Mouse (Mus musculus) 416B (cell line): Measurements from ENCODE around the gene Patj.
"Not testable (repeated sequence)": the region's sequence is repeated elsewhere in the genome, so short reads cannot be mapped to it uniquely, and the experiment has no call there.

ENCODE experiments used
- DNase-seq: peaks from one replicate; pipeline ENCODE4 v3.0.0; 2011; ENCODE audit warnings: low read depth

Patj gene

GRCm38 (mm10) chr4:98567457-98567856 is 171.9 kb downstream of the Patj start:
- DNase-seq = no peak

DNA sequence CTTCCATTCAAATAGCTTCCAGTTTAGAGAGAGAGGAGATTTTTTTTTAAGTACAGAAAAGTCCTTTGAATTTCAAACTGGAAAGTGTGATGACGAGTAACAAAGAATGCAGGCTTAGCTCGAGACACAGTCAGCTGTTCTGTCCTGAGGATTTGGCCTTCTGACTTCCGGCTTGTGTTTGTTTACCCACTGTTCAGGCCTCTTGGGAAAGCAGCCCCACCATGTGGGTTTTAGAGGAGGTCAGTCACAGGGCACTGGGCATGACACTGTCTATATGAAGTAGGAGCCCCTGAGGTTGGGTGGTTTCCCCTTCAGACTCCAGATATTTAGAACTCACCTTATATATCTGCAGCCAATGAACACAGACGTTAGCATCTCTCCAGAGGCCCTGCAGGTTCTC is 174.3 kb downstream of the Patj start:
- no peak for DNase-seq

GRCm38 (mm10) chr4:98577275-98577674 is 181.7 kb downstream of the Patj start:
- DNase-seq = no peak

DNA sequence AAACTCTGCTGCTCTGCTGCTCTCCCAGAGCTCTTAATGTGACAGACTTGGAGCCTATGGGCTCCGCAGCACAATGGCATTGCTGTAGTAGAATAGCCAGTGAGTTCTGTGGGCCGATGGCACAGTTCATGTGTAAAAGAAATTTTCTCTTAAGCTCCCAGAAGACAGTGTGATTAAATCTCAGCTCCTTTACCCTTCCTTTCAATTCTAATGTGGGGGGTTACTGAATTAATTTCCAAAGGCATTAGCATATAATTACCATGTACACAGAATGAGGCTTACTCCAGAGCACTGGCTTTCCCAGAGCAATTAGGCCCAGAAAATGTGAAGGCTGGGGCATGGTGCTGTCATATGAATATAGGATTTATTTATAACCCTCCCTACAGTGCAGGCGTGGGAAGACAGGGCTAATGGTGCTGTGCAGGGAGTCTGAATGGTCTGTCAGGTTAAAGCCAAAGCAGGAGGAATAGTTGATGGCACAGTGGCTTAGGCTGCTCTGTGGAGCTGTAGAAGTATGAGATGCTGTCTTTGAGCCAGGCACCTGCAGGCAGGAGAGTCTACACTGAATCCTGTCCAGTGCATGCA is 182.5 kb downstream of the Patj start:
- DNase-seq = no peak

DNA sequence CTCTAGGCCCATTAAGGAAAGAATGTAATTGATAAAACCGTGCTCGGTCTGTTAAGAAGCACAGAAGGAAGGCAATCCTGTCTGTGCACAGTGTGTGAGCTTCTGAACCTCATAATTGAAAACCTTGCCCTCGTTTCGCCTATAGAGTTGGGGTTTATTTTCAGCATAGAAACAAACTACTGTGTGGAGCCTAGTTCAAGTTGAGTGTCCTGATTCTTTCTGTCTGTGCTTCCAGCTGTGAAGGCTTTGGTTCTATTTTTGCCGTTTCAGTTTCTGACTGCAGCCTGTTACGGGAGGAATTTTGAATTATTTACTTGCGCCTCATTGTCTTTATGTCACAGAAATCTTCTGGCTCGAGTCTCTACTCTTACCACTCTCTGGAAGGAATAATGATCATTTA is 185.9 kb downstream of the Patj start:
- no peak for DNase-seq

- no peak for DNase-seq
These were observed 188.4 kb downstream of the Patj start for GRCm38 (mm10) chr4:98584023-98584422.

DNA sequence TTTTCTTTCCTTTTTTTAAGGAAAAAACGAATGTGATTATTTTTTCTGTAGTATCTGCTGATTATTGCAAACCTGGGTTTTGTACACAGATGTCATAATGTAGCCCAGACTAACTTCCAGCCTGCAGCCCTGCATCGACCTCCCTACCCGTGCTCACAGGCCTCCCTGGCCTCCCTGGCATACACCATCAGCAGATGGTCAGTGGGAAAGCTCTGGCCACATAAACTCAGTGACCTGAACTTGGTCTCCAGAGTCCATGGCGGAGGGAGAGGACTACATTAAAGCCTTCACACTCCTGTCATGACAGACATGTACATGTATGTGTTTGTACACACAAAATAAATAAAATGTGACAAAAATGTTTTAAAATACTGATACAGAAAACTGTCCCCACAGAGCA is 190.7 kb downstream of the Patj start:
- no peak for DNase-seq

DNA sequence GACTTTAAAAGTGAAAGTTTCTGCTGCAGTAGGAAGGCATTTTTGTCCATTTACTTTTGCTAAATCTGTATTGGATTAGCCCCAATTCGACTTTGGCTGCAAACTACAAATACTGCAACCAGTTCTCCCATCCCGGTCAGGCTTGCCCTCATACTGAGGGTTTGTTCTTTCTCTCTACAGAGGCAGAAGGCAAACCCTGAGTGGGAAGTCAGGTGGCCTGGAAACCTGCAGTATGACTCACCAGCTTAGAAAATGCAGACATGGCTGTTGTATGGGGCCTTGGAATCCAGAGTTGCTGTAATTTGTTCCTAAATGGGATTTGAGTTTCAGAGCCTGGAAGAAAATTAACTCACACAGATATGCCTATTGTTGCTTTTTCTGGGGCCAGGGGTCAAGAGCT is 192.1 kb downstream of the Patj start:
- DNase-seq = no peak

- DNase-seq = no peak
These were observed 198.4 kb downstream of the Patj start for GRCm38 (mm10) chr4:98593961-98594360.

DNA sequence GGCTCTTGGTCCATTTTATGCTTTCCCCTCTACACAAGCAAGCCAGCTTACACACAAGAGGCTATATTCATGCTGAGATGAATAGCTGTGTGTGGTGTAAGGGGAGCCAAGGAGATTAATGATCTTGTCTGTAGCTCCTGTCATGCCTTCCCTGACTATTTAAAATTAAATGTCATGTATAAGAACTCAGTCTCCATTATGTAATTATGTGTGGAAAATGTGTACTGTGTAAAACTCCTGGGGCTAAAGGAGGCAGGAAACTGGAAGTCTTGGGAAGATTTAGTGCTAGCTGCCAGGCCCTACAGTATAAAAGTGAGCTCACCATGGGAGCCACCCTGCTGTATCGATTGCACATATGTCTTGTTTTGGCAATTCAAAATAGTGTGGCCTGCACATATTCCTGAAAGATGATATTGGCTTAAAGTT is 203.0 kb downstream of the Patj start:
- DNase-seq = no peak

- no peak for DNase-seq
These were observed 203.8 kb downstream of the Patj start for GRCm38 (mm10) chr4:98599358-98599757.

- no peak for DNase-seq
These were observed 207.5 kb downstream of the Patj start for GRCm38 (mm10) chr4:98603131-98603530.

DNA sequence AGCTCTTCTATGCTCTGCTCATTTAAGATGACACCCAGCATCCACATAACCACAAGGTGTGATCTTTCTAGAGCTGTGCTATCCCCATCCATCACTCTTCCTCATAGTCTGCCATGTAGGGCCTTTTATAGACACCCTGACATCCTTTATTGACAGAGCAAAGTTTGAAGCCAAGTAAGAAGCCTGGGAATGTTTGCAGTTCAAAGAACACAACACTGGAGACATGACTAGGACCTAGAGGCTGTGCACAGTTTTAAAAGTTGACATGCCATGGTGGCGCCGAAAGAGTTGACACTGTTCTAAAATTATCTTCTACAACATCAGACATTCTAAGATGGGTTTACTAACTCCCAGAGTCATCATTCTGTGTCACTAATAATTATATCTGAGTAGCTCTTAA is 214.9 kb downstream of the Patj start:
- no peak for DNase-seq

- no peak for DNase-seq
These were observed 218.8 kb downstream of the Patj start for GRCm38 (mm10) chr4:98614395-98614794.

GRCm38 (mm10) chr4:98619199-98619598 is 223.6 kb downstream of the Patj start:
- DNase-seq = no peak

DNA sequence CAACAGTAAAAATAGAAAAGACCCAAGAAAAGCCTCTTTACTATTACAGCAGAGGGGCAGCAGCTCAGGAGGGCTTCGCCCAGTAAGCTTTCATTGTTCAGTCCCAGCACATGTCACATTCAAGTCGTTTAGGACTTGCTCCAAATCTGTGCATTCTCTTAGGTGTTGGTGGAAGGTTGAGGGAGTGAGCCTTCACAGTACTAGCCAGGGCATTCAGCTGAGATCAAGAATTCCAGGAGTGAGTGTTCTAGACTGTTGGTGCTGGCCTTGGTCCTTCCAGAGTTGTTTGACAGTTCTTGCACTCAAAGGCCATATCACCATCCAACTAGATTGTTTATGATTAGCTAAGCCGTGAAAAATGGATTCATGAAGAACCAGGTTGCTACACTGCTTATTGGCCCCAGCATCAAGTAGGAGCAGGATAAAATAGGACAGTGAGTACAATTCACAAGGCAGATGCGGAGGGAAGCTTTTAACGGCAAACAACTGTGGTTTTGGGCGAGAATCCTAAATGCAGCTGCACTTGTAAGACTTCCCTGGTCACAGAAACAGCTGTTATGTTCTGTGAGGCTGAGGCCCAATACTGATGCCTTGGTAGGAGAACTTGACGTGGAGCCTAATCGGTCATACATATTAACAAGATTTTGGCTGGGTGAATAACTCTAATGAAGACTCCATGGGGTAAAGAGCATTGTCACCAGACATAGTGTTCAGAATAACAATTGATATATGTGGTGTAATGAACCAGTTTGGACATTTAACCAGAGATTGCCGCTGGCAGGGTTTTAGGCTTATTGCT is 225.6 kb downstream of the Patj start:
- DNase-seq = no peak

DNA sequence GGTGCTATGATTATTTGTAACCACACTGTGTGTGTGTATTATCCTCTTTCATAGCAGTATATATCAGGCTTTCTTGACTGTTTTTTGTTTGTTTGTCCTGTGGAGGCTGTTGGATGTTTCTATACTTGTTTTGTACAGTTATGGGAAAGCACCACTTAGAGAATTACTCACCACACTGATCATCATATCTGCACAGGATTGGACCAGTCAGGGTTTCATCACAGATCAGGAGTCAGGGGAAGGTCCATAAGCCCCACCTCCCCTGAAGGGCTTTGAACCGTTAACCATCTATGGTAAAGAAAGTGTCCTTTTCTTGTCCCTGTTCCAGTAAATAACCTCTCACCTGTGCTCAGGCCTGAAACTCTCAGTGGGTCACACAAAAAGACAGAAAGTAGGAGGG is 226.6 kb downstream of the Patj start:
- no peak for DNase-seq

GRCm38 (mm10) chr4:98622996-98623673 is 227.6 kb downstream of the Patj start:
- DNase-seq = no peak

DNA sequence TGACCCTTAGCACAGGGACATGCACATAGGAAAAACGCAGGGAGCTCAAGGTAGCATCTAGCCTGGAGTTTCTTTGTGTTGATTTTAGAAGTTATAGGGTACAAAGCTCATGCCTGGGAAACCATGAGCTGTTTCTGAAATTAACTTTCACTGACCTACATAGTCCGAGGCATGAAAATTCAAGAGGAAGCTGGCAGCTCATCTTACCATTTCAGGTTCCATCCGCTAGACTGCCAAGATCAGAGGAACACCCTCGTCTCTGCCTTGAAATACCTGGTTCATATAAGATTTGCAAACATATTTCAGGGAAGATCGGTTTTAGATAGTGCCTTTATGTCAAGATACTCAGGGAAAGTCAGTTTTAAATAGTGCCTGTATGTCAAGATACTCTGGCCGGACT is 232.7 kb downstream of the Patj start:
- DNase-seq = no peak

GRCm38 (mm10) chr4:98629217-98629616 is 233.6 kb downstream of the Patj start:
- DNase-seq = not testable (repeated sequence)

- no peak for DNase-seq
These were observed 239.7 kb downstream of the Patj start for GRCm38 (mm10) chr4:98635140-98635837.

DNA sequence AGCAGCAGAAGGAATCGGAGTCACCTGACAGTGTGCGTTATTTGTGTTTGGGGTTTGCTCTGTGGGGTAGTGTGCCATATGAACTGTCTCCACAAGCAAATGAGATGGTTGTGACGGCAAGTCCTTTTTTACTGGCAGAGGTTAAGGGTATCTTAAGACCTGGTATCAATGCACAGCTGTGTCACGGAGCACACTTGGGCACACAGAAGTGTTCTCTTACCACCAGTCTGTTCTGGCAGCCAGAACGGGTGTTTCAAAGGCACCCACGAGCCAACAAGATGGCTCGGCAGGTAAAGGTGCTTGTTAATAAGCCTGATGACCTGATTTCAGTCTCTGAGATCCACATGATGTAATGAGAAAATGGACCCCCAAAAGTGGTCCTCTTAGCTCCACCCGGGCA is 243.1 kb downstream of the Patj start:
- DNase-seq = no peak

- no peak for DNase-seq
These were observed 258.1 kb downstream of the Patj start for GRCm38 (mm10) chr4:98653650-98654049.
